Mouse (Mus musculus): ENCODE data around the gene Ppp2r5c.

DNA sequence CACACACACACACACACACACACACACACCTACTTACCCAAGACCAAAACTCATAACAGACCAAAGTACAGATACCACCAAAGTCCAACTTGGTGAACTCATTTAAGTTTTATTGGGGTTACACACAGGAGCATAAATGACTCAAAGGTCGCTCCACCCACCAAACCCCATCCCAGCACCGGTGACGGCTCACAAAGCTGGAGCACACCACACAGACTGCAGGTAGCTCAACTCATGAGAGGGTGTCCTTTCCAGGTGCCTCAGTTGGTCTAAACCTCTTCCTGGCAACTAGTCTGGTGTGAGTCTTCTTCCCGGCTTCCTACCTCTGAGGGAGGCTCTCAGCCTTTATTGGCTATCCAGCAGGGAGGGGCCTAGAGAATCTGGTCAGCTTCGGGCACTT lies 2.4 kb upstream of the Ppp2r5c start:
- TF ChIP-seq CTCF (IDR thresholded peaks at IDR 0.05 in 2 of 3, conservative IDR thresholded peaks at IDR 0.05 in 1 of 3; ENCODE audit: control insufficient read depth in 1 of 3, insufficient read depth in 1 of 3, low read depth in 2 of 3, low read length in 3 of 3, poor library complexity in 1 of 3, severe bottlenecking in 1 of 3) (no peak), USF2 (IDR thresholded peaks at IDR 0.05; ENCODE audit: borderline replicate concordance in 1 of 2, insufficient read depth in 1 of 2, low read depth in 1 of 2, low read length in 2 of 2) (no peak), USF1 (IDR thresholded peaks at IDR 0.05; ENCODE audit: low read depth, low read length) (no peak), POLR2AphosphoS5 (IDR thresholded peaks at IDR 0.05; ENCODE audit: borderline replicate concordance, low read depth, low read length) (no peak), ZC3H11A (IDR thresholded peaks at IDR 0.05; ENCODE audit: low read depth, low read length) (no peak), POLR2A (IDR thresholded peaks at IDR 0.05; ENCODE audit: control insufficient read depth in 1 of 2, insufficient read depth in 1 of 2, low read depth in 1 of 2, low read length in 2 of 2, poor library complexity in 1 of 2) (no peak), MEF2A (IDR thresholded peaks at IDR 0.05; ENCODE audit: extremely low read depth, insufficient replicate concordance, low read depth, low read length, poor library complexity, severe bottlenecking) (no peak), TBP (IDR thresholded peaks at IDR 0.05; ENCODE audit: low read depth, low read length) (no peak), NELFE (IDR thresholded peaks at IDR 0.05; ENCODE audit: low read depth, low read length) (no peak), MAZ (IDR thresholded peaks at IDR 0.05; ENCODE audit: low read depth, low read length) (no peak), ELF1 (IDR thresholded peaks at IDR 0.05; ENCODE audit: low read depth, low read length) (no peak)

All from MEL (cell line).